Mouse (Mus musculus) frontal cortex, adult 2 months (tissue): Measurements from ENCODE around the gene Olfml2b. TPM values are rescaled to one million over a fixed set of nuclear protein-coding genes. Genes with fewer than 3 reads are reported as not detected.

ENCODE experiments used
- DNase-seq, 2 experiments: peaks; one replicate each; pipeline ENCODE4 v3.0.0; 2022; ENCODE audit warnings: low spot score in 1 of 2; ENCODE audit errors: extremely low spot score in 1 of 2
- polyA plus RNA-seq: library from polyadenylated mRNA; depleted of rRNA; stranded (reverse); fragments of >200 nt; gene quantifications from 2 replicates; pipeline ENCODE4 v1.2.3, GENCODE M21; 2012

The Olfml2b gene
- polyA plus RNA-seq, 1 experiment, result 3.2 TPM

DNA sequence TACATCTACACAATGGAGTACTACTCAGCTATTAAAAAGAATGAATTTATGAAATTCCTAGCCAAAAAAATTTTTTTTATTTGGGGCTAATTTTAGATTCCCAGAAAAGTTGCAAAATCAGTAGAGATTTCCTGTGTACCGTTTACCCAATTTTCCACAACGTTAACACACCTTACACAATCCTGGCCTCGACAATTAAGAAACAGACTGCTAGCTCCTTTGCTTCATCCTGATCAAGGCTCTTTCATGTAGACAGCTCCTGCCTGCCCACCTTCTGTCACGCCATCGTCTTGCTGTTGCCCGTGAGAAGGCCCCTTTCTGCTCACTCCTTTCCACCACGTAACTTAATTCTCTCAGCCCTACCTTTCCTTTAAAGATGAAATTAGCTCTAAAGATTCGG is 45.4 kb downstream of the Olfml2b start:
- no peak for DNase-seq

DNA sequence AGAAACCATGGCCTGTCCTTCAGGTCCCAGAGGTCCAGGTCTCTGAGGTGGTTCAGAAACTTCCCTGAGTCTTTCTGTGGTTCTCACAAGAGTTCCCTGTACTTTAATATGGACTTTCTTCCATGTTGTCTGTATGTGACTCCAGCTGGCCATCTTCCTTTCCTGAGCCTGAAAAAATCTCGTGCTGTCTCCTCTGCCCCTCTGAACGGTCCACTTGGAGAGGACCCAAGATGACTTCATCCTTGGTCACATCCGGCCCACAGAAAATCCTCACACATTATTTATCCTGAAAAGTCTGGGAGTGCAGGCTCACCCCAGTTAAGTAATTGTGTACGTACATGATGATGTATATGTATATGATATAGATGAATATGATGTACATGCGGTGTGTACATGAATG is 47.0 kb downstream of the Olfml2b start:
- DNase-seq, result no peak

DNA sequence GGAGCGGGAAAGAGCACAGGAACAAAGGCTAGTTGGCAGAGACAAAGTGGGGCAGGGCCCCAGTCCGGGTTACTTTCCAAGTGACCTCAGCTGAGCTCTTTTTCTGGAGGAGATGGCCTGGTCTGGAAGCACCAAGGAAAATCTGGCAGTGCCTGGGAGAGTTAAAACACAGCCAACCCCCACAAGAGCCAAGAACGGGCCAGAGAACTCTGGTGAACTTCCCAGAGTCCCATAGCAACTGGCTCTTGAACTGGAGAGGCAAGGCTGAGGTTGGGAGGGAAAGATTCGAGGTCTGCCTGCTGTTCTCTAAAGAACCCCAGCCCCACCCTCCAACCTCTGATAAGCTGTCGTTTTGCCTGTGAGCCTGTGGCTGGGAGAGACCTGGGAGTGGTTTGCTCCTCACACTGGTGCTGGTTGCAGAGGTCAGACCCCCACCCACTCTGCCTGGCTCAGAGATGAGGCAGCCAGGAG is 50.5 kb downstream of the Olfml2b start:
- DNase-seq, result peak in 1 of 2 experiments; percentile 29

DNA sequence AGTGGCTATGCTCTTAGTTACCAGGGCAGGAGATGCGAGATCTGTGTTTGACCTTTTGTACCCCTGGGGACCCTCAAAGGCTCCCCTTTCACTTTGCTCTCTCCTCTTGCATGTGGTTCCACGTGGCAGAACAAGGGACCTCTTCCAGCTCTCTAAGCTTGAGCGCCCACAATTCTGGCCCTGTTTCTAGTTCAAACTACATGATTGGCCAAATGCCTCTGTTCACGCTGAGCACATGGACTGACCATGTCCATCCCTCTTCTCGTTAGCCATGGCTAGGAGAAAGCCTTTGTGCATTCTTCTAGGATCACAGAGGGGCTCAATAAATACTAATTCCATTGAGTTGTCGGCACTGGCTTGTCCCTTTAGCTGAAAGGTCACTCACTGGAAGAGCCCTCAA is 51.0 kb downstream of the Olfml2b start:
- no peak for DNase-seq

DNA sequence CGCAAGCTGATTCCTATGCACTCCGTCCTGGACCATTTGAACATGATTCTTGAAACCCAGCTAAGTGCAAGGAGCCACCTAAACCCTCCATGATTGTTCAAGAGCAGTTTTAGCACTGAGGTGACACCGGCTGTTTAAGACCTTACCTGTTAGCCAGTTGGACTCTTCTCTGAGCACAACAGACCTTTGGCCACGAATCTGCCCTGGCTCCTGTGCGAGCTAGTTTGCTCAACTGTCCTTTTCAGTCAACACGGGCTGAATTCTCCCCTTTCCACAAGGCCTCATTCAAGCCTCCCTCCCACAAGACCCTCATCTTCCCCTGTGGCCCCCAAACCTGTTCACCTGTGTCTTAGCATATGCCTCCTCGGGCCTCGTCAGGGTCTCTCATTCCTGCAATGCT is 52.7 kb downstream of the Olfml2b start:
- DNase-seq, result no peak

DNA sequence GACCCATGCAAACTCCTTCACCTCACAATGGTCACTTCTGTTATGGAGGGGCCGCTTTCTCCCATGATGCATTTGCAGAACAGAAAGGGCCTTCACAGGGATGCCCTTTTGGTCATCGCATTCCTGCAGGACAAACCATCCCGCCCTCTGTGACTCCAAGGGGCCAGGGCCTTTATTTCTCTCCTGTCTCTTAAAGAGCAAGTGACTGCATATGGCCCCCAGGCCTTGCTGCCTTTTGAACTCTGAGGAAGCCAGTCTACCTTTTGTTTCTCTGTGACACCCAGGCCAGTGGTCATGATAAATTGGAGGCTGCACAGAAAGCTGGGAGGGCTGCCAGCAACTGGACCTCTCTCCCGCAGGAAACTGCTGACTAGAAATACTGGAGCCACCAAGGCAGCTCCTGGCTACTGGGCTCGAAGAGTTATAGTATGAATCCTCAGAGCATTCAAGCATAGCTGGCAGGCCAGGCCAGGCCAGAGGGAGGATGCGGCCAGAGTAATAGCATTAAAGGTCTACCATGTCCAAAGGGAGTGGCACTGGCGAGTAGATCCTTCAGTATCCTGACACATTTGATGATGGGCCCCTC is 53.5 kb downstream of the Olfml2b start:
- no peak for DNase-seq

DNA sequence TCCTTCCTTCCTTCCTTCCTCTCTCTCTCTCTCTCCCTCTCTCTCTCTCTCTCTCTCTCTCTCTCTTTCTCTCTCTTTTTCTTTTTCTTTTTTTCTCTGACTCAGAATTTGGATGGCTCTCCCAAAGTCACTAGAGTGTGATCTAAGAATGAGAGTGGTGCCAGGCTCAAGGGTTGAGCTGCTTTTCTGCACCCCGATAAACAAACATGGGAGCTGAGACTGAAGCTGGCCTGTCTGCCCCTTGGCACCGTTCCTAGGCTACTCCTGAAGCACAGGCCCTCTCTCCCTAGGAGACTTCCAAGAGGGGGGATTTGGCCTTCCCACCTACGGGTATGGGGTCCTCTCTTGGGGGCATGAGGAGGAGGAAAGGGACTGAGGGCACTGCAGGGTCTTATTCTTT is 54.4 kb downstream of the Olfml2b start:
- DNase-seq, result no peak

DNA sequence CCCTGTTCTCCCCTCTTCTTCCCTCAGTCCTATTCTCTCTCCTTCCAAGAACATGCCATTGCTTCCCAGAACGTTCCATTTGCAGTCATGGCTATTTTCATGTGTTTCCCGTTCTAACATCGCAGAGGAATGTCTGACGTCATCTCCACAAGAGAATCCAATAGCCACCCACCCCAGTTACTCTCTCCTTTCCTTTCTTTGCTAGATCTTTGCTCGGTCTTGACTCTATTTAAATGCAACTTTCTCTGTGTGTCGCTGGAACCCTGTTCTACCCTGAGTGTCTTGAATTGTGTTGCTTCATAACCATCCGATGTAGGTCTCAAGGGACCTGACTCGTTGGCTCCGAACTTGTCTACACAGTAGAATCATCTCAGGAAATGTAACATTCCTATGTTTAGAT is 55.2 kb downstream of the Olfml2b start:
- no peak for DNase-seq

DNA sequence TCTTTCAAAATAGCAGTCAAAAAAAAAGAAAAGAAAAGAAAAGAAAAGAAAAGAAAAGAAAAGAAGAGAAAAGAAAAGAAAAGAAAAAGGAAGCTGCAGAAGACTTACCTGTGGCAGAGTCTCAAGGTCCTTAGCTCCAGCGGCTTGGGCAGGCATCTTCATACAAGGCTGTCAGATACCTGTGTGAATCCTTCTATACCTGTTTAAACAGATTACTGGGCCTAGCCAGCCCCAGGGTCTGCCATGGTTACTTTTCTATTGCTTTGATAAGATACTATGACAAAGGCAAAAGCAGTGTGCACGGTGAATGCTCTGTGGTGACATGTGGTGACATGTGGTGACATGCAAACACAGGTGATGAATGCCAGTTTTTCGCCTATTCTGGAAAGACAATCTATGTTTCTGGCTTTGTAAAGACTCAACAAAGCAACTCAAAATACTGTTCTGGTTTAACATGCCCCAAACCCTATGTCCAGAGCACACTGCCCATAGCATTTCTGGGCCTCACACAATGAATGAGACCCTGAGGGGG is 56.2 kb downstream of the Olfml2b start:
- DNase-seq, result no peak

DNA sequence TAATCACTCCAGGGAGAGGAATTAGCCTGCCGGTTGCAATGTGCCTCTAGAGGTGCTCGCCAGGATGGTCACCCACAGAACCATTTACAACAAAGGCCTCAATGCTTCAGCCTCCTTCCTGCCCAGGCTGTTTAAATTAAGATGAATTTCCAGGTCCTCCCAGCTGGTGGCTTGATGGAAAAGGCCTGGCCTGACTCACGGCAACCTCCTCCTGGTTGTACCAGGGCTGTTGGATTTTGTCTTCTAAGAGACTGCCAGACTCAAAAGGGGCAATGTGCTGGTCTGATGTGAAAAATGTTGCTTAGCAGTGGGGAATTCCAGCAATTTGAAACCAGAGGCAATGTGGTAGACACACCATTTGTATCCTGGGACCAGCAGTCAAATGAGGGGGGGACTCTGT is 56.8 kb downstream of the Olfml2b start:
- no peak for DNase-seq

DNA sequence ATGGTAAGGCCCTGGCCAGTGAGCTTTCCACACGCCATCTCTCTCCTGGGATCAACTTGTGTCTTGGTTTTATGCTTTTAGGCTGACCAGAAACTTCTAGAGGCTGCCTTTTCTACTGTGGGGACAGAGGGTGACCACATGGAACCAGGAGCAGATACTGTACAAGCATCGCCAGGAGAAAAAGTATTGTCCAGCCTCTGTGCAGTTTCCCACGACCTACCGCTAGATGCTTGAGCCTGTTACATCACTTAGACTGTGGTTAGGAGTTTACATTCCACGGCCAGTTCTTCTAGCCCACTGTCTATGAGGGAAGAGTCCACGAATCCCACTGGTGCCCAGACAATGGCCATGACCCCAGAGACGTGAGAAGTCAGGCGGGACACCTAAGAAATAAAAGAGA is 57.2 kb downstream of the Olfml2b start:
- DNase-seq, result no peak

DNA sequence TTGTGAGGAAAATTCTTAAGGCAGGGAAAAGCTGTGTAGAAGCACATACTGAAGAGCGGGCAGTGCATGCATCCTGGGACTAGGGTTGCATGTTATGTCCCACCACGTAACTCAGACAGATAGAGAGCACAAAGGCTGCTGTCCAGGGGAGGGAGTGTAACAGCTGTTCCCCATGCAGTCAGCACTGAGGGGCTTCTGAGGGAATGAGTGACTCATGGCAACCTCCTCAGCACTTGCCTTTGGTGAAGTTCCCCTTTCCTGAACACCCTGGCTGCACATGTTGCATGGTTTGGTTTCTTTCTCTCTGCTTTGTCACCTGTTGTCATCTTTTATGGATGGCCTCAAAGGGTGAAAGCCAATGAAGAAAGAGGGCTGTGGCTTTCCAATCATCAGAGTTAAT is 57.9 kb downstream of the Olfml2b start:
- no peak for DNase-seq

DNA sequence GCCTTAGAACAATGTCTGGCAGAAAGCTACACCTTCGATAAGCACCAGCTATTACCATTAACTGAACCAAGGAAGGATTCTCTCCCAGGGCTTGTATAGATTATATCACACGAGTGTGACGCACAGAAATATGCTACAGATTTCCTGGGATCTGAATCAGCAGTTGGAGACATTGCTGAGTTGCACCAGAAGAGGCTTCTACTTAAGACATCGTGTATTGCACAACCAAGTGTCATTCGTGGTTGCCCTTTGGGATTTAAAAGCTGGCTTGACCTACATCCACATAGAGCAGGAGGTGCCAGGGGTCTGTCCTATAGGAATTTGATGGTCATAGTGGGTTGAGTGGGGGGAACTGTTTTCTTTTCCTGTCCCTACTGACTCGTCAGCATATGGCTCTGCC is 58.6 kb downstream of the Olfml2b start:
- DNase-seq, result no peak

DNA sequence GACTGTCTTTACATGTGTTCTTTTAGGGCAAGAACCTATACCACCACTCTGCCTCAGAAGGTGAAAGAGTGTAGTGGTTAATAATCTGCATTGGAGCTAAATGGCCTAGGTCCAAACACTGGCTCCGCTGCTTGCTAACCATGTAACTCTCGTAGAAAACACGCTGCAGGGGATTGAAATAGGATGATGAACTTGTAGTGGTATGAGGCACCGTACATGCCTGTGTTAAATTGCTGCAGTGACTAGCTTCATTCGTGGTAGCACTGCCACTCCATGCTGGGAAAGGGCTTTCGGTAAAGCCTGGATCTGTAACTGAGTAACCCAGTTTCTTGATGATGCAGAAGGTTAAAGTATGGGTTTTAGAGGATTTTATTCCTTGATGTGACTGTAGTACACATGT is 59.8 kb downstream of the Olfml2b start:
- DNase-seq, result no peak

DNA sequence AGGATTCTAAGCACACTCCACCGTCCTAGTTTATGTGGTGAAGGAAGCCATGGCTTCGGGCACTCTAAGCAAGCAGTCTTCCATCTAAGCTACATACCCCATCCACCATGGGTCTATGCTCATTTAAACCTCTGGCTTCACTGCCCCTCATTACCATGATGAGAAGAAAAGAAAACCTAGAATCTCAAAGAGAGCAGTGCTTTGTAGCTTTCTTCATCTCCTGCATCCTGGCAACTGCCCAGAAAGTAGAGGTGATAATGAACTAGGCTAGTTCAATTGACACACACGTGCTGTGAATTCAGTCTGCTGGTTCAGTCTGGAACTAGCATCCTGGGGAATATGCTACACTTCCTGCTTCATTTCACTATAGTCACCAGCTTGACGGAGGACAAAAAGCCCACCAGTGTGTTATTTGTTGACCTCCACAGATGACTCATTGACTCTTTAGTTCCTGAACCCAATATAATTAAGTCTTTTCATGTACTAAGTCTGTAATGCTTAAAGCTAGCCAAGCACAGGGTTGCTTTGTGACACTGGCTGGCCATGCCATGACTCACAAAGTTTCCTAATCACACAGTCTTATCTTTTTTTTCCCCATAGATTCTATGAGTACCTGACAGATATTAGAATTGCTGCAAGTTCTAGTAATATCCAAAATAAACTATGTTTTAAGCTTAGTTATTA is 60.7 kb downstream of the Olfml2b start:
- no peak for DNase-seq

DNA sequence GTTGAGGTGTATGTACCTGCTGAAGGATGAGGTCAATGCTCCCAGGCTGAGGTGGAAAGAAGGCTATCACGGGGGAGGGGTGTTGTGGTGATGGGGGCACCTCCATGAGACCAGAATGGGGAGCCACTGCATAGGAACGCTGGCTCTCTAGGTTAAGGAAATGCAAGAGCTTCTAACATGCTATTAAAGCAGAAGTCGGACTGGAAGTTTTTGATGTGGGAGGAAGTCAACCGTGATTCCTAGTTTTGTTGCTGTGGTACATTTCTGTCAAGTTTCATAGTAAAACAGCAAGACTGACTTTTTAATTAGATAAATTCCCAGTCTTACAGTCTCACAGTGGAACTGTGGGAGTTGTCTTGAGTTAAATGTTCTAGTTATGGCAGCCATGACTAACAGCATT is 61.7 kb downstream of the Olfml2b start:
- no peak for DNase-seq

DNA sequence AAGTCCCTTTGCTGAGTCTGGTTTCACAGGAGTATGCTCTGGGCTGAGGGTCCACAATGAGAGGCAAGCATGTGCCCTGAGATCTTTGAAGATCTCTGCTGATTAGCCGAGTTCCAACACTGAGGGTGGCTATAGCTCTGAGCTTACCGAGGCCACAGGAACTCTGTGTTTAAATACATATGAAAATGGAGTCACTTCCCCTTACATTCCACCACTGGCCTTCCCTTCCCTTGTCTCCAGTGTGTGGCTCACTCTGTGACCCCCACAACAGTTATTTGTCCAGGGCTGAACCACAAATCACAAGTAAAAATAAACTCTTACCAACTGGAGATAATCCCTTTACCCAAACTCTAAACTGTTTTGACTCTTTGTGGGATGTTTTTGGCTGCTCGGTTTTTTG is 64.7 kb downstream of the Olfml2b start:
- DNase-seq, result no peak

DNA sequence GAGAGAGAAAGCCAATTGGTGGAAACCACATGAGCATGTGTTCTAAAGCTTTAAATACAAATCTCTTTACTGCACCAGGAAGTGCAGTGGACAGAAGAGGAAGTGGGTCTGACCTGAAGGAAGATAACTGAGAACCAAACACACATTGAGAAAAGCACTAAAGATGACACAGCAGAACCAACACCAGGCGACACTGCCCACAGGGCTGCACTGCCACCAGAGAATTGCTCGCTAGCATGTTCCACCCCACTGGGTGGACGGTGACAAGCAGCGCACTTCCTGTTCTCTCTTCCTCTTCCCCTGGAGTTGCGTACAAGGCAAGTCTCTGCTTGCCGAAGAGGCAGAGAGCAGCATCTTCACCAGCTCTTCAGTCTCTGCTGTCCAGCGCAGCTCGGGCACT is 65.1 kb downstream of the Olfml2b start:
- no peak for DNase-seq

DNA sequence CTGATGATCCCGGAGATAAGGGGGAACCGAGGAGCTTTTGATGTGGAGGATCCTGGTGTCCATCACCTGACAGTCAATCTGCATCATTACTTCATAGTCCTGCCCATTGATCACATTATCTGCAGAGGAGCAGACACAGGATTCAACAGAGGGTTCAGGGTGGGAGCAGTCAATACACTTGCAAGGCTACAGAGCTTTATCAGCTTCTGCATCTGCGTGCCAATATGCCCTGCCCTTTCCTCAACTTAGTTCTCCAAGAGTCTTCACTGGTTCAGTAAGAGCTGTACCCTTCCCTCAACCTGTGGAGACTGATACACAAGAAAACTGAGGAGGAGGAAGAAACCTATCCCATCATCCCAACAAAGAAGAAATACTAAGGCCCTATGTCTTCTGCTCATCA is 65.6 kb downstream of the Olfml2b start:
- DNase-seq, result no peak

DNA sequence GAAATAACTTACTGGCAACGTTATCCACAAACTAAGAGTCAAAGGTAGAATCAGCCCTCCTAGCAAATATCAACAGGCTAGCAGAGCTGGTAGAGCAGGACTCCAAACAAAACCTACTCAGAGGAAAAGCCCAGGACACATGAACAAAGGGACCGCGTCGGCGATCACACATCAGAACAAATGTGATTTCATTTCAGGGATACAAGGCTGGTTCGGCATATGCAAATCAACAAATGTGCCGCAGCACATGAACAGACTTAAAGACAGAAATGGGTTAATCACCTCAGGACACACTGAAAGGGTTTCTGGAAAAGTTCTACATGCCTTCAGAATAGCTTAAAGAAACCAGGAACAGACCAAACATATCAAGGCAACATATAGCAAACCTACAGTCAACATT is 67.4 kb downstream of the Olfml2b start:
- DNase-seq, result no peak

DNA sequence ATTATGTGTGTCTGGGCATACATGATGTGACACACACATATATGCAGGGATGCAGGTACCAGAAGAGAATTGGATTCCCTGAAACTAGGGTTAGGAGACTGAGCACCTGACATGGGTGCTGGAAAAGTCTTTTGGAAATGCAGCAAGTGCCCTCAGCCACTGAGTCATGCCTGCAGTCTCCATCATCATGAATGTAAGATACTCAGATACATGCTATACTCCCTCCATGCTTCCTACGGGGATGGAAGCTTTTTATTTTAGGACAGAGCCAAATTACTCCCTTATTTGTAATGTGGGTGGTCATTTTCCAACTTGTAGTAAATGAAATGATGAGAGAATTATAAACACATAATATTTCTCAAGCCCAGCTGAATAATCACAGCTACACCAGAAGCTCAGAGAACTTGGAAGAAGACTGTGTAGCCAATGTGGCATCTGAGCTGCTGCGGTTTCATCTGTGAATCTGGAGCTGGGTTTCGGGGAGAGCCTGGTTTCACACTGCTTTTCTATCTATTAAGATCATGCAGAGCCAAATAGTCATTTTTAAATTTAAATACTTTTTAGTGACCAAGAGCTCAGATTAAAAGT is 73.0 kb downstream of the Olfml2b start:
- DNase-seq, result no peak
